Mouse (Mus musculus) cerebellum, adult 11 months (tissue): ENCODE measurements at regions not wholly inside any gene's neighbourhood (a gene's known extent, or its start where the extent isn't known, plus 50 kb on each side); places are given as distances from the start of the nearest gene placed in this dataset.

ENCODE experiments used
- DNase-seq: peaks from one replicate; pipeline ENCODE4 v3.0.0; 2022

- no peak for DNase-seq
These were observed 86.9 kb upstream of the Prok2 start for GRCm38 (mm10) chr6:99813102-99813501.

GRCm38 (mm10) chr6:99811842-99812241, 85.7 kb upstream of the Prok2 start:
- DNase-seq: no peak

GRCm38 (mm10) chr6:99810974-99811798, 85.0 kb upstream of the Prok2 start:
- DNase-seq: no peak

GRCm38 (mm10) chr6:99804905-99805245, 78.7 kb upstream of the Prok2 start:
- DNase-seq: peak; percentile 8

- DNase-seq: peak; percentile 82
These were observed 78.1 kb upstream of the Prok2 start for GRCm38 (mm10) chr6:99803983-99804904.

GRCm38 (mm10) chr6:99800919-99801318, 74.7 kb upstream of the Prok2 start:
- DNase-seq: no peak

GRCm38 (mm10) chr6:99800324-99800723, 74.1 kb upstream of the Prok2 start:
- DNase-seq: no peak

- no peak for DNase-seq
These were observed 70.2 kb upstream of the Prok2 start for GRCm38 (mm10) chr6:99796390-99796789.

GRCm38 (mm10) chr6:99793546-99793945, 67.4 kb upstream of the Prok2 start:
- DNase-seq: no peak

- no peak for DNase-seq
These were observed 66.2 kb upstream of the Prok2 start for GRCm38 (mm10) chr6:99792353-99792752.

- no peak for DNase-seq
These were observed 60.8 kb upstream of the Prok2 start for GRCm38 (mm10) chr6:99786977-99787376.

GRCm38 (mm10) chr6:99785212-99785611, 59.0 kb upstream of the Prok2 start:
- DNase-seq: no peak

- DNase-seq: no peak
These were observed 58.6 kb upstream of the Prok2 start for GRCm38 (mm10) chr6:99784804-99785203.

GRCm38 (mm10) chr6:99784285-99784684, 58.1 kb upstream of the Prok2 start:
- DNase-seq: no peak

- no peak for DNase-seq
These were observed 56.8 kb upstream of the Prok2 start for GRCm38 (mm10) chr6:99782996-99783395.
